Mouse (Mus musculus) liver, embryonic 11.5 days (tissue): Measurements from ENCODE around the gene Gm49630. TPM values are rescaled to one million over a fixed set of nuclear protein-coding genes. Genes with fewer than 3 reads are reported as not detected.
A peak's percentile ranks its signal among the peaks of the same experiment; 100 is the strongest.
"Not testable (repeated sequence)": the region's sequence is repeated elsewhere in the genome, so short reads cannot be mapped to it uniquely, and the experiment has no call there.

ENCODE experiments used
- ATAC-seq: fragments of 200-750 bp; cut with Nextera tagmentation; replicated peaks from 2 replicates; pipeline ENCODE4 v1.8.0; 2017; ENCODE audit warnings: moderate number of reproducible peaks, mild to moderate bottlenecking, moderate TSS enrichment, moderate library complexity; ENCODE audit not compliant: low FRiP score
- DNase-seq: peaks from one replicate; pipeline ENCODE4 v3.0.0-alpha.2; 2017; ENCODE audit warnings: low spot score
- H3K27ac ChIP-seq: fragments of 300-500 bp; sonication (generic); 2 replicates; pipeline ENCODE4 v1.5.1; 2014; ENCODE audit warnings: mild to moderate bottlenecking, low read depth, low read length, control low read depth
- H3K27me3 ChIP-seq: fragments of 300-500 bp; sonication (generic); replicated peaks from 2 replicates; pipeline ENCODE4 v1.6.1; 2014; ENCODE audit warnings: low read length, mixed read lengths; ENCODE audit not compliant: control insufficient read depth, insufficient read depth
- H3K36me3 ChIP-seq: fragments of 300-500 bp; sonication (generic); 2 replicates; pipeline ENCODE4 v1.6.1; 2014; ENCODE audit warnings: mild to moderate bottlenecking, low read length, moderate library complexity, mixed read lengths; ENCODE audit not compliant: control insufficient read depth, insufficient read depth
- H3K4me1 ChIP-seq: fragments of 300-500 bp; sonication (generic); replicated peaks from 2 replicates; pipeline ENCODE4 v1.6.1; 2014; ENCODE audit warnings: low read length, mixed read lengths; ENCODE audit not compliant: control insufficient read depth, insufficient read depth
- H3K4me2 ChIP-seq: fragments of 300-500 bp; sonication (generic); 2 replicates; pipeline ENCODE4 v1.6.1; 2014; ENCODE audit warnings: mild to moderate bottlenecking, control low read depth, moderate library complexity
- H3K4me3 ChIP-seq: fragments of 300-500 bp; sonication (generic); 2 replicates; pipeline ENCODE4 v1.5.1; 2014; ENCODE audit warnings: low read depth, low read length, control low read depth
- H3K9ac ChIP-seq: fragments of 300-500 bp; sonication (generic); 2 replicates; pipeline ENCODE4 v1.6.1; 2014; ENCODE audit warnings: low read depth, low read length, control low read depth
- H3K9me3 ChIP-seq: fragments of 300-500 bp; sonication (generic); 2 replicates; pipeline ENCODE4 v1.6.1; 2016; ENCODE audit warnings: low read length, inconsistent platforms, mixed read lengths; ENCODE audit not compliant: control insufficient read depth
- WGBS: fragments of 180-500 bp; shearing (Covaris S2); extraction: QIAGEN DNeasy Blood & Tissue Kit; methylation state at CpG from one replicate; pipeline ENCODE4 v1.1.7; 2014; 5-methylcytosine and 5-hydroxymethylcytosine counted together
- polyA plus RNA-seq: library from polyadenylated mRNA; unstranded; fragments of >200 nt; fragmentation: Nextera tagmentation; extraction: Ambion mirVana; gene quantifications from 2 replicates; pipeline ENCODE4 v1.2.1, GENCODE M21; 2014

Gm49630 gene
- polyA plus RNA-seq, 1 experiment from 2014 or later, result not detected

DNA sequence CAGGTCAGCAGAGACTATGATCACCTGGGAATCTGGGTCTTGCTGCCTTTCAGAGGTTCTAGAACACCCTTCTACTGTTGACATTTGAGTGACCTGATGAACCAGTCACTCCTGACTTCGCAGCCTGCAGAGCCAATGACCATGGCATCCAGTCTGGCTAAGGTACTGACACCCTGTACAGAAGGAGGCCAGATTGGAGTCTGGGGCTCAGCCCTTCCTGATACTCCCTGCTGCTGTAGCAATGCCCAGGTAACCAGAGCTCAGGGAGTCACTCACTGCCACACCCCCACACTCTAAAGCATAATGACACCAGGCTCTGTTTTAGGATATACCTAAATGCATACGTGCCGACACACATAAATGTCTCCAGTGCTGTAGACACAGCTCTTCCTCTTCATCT, 10.9 kb upstream of the Gm49630 start:
- not testable (repeated sequence) for H3K9me3 ChIP-seq, H3K4me1 ChIP-seq, H3K36me3 ChIP-seq, H3K9ac ChIP-seq, H3K27me3 ChIP-seq, H3K4me2 ChIP-seq, H3K4me3 ChIP-seq, DNase-seq, H3K27ac ChIP-seq, ATAC-seq
- WGBS, result 83% methylated on average over 1 of the region's 3 CpGs

DNA sequence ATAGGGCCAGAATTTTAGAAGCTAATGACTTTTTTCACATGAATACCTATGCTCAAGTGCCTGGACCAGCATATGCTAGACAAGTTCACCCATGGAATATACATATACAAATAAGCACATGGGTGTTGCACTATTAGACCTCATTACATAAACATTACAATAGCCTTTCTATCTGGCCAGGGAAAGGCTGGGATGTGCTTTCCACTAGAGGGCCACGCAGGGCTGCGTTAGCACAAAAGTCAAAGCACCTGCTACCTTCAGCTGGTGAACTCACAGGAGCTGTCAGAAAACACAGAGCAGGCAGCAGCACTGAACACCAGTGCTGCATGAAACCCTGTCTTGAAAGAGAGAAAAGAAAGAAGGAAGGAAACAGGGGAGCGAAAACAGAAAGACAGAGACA, 6.1 kb upstream of the Gm49630 start:
- H3K4me3 ChIP-seq, H3K9ac ChIP-seq, ATAC-seq, H3K4me2 ChIP-seq, DNase-seq, H3K36me3 ChIP-seq, H3K9me3 ChIP-seq, H3K27me3 ChIP-seq, H3K27ac ChIP-seq, H3K4me1 ChIP-seq: not testable (repeated sequence)
- WGBS, result 33% methylated on average over 2 of the region's 3 CpGs

DNA sequence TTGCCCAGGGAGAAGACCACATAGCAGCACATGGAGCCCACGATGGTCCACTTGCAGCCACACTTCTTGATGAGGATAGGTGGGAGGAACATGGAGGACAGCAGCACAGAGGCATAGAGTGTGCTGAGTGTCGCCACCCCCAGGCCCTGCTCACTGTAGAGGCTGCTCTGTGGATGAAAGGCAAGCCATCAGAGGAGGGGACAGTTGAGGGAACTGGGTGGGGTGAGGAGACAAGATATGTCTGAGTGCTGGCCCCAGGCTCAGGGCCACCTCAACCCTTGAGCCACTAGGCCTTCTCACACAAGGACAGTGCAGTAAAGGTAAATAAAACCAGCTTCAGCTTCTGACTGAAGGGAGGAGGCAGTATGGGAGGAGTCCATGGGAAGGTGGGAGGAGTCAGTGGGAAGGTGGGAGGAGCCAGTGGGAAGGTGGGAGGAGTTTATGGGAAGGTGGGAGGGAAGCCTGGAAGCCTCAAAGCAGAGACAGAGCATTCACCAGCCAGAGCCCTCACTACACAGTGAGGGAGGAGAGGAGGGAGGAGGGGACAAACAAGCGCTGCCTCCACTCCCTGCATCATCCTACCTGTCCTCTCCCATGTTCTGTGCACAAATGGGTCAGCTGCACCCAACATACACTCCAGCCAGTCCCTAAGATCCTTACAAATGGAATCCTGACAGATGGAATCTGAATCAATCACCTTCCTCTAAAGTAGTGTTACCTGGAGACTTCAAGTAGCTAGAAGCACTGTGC, 5.3 kb upstream of the Gm49630 start:
- peak; percentile 46 for ATAC-seq
- not testable (repeated sequence) for H3K4me1 ChIP-seq, H3K27ac ChIP-seq, DNase-seq, H3K4me2 ChIP-seq, H3K36me3 ChIP-seq, H3K9me3 ChIP-seq, H3K9ac ChIP-seq, H3K4me3 ChIP-seq, H3K27me3 ChIP-seq
- WGBS, result 67% methylated on average over 1 of the region's 3 CpGs

DNA sequence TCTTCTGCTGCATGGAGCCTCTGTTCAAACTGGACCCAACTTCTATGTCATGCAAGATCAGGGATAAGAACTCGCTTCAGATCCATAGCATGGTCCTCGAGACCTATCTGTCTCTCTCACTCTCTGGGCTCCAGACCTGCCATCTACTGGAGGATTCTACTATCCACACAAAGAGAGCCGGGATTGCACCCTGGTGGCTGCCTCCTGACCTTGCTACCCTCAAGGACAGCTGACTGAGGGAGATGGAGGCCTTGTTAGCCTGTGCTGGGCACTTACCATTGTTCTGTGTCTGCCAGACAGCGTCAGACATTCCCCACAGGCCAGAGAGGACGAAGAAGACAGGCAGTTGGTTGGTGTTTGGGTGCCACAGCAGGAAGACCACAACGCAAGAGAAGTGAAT, 2.4 kb downstream of the Gm49630 start:
- WGBS, result 65% methylated on average over 4 of the region's 6 CpGs
- not testable (repeated sequence) for H3K36me3 ChIP-seq, H3K4me1 ChIP-seq, H3K27me3 ChIP-seq, H3K4me2 ChIP-seq, H3K27ac ChIP-seq, DNase-seq, ATAC-seq, H3K9ac ChIP-seq, H3K9me3 ChIP-seq, H3K4me3 ChIP-seq

DNA sequence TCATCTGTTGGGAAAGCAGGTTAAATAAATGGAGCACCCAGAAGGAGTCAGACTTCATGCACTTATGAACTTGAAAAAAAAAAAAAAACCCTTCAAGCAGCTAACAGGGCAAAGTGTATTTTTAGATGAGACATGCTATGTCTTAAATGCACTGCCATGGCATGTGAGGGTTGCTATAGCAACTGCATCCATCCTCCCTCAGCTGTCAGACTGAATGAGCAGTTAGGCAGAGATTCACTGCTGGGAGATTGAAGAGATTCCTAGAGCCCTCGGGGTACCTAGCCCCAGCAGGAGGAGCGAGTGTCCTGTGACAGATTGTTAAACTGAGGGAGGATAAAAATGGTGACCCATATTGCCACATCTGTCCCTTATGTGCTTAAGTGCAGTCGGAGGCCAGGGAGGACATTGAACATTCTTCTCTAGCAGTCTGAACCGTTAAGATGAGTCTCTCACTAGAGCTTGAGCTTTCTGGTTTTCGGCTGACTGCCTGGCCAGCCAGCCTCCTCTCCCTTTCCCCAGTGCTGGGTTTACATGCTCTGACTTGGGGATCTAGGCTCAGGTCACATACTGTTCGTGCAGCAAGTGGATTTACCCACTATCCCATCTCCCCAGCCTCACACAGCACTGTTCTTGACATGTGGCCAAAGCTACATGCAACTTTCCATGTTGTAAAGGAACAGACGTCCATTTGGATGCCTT, 5.0 kb downstream of the Gm49630 start:
- H3K4me1 ChIP-seq, ATAC-seq, H3K4me2 ChIP-seq, H3K27me3 ChIP-seq, H3K9ac ChIP-seq, DNase-seq, H3K4me3 ChIP-seq, H3K27ac ChIP-seq, H3K36me3 ChIP-seq, H3K9me3 ChIP-seq: not testable (repeated sequence)
- 44% methylated on average over 3 of the region's 7 CpGs for WGBS

DNA sequence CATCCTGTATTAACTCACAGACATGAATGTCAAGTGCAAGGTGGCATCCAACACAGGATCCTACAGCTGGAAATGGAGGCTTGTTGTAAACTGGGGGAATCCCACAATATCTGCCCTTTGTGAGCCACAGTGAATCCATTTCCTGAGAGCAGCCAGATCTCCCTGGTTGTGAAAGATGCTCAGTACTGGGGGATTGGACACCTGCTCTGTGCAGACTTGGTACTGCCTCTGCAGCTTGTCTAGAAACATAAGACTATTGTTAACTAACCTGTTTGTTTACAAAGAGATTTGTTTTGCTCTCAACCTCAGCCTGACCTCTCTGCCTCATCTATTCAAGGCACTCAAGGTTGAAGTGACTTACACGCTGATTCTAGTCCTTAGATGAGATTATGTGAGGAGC, 5.5 kb downstream of the Gm49630 start:
- DNase-seq, H3K27ac ChIP-seq, H3K27me3 ChIP-seq, H3K9ac ChIP-seq, H3K36me3 ChIP-seq, H3K4me2 ChIP-seq, ATAC-seq, H3K4me3 ChIP-seq, H3K9me3 ChIP-seq, H3K4me1 ChIP-seq: not testable (repeated sequence)
- WGBS, result no CpG with 5 or more reads among the region's 1 CpGs

DNA sequence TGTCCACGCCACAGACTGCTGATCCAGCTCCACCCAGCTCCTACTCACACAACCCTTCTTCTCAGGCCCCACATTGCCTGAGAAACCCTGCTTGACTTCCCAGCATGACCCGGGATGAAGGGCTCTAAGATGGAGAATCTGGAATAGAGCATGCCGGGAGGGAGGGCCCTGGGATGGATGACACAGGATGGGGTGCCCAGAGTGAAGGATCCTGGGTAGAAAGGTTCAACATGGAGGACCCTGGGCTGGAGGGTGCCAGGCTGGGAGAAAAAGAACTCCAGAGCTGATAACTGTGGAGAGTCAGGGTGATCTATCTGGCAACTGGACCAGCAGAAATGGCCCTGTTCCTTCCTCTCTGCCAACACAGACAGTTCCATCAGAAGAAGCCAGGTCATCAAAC, 6.2 kb downstream of the Gm49630 start:
- H3K36me3 ChIP-seq, H3K9me3 ChIP-seq, H3K9ac ChIP-seq, ATAC-seq, H3K4me1 ChIP-seq, H3K4me3 ChIP-seq, H3K4me2 ChIP-seq, H3K27ac ChIP-seq, H3K27me3 ChIP-seq, DNase-seq: not testable (repeated sequence)
- WGBS, result no CpG with 5 or more reads among the region's 3 CpGs

DNA sequence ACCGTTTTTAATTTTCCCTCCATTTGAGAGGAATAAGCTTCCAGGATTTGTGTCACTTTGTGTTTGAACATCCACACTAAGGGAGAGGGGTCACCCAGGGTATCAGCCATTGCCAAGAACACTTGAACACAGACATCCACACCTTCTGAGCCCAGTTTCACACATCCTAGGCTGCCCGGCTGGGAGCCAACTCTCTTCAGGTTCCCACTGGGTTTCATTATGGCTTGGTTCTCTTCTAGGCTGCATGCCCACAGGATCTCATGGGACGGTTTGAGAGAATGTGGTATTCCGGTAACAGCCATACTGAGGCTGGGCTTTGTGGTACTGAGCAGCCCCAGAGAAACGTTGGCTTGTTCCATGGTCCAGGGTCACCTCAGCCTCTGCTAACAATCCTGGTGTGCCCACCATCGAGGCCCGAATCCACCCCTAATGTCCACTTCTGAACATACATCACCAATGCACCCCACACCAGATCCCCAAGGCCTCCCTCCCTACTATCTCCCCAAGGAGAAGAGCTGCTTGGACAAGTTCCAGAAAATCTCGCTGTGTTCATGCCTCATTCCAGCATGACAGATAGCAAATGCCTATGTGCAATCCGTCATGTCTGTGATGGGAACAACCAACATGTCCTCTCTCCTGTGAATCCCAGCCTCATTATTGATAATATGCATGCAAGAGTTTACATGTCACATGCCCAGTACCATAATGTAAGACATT, 10.9 kb downstream of the Gm49630 start:
- DNase-seq, H3K36me3 ChIP-seq, ATAC-seq, H3K27ac ChIP-seq, H3K27me3 ChIP-seq, H3K9me3 ChIP-seq, H3K9ac ChIP-seq, H3K4me3 ChIP-seq, H3K4me2 ChIP-seq, H3K4me1 ChIP-seq: not testable (repeated sequence)
- WGBS, result 80% methylated on average over 9 of the region's 9 CpGs
